Mouse (Mus musculus): ENCODE results near the gene Shb.

DNA sequence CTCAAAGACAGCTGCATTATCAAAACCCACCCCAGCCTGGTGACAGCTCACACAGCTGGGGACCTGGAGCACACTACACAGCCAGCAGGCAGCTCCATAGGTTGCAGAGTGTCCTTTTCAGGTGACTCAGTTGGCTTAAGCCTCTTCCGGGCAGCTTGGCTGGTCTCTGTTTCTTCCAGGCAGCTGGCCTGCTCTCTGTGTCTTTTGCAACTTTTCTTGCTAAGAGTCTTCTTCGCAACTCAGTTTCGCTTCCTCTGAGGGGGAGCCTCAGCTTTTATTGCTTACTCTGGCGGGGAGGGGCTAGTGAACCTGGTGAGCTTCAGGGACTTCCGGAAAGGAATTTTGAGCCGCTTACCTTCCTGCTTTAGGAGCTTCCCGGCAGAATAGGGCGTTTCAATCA lies 13.6 kb upstream of the Shb start:
- TF ChIP-seq CTCF (IDR thresholded peaks at IDR 0.05; ENCODE audit: insufficient read depth, low read length) (no peak), POLR2A (IDR thresholded peaks at IDR 0.05; ENCODE audit: borderline replicate concordance, extremely low read depth, low read depth, low read length) (no peak)

Data from lung, adult 2 months (tissue).